Mouse (Mus musculus) myocyte (in vitro differentiated cells): ENCODE results near the gene Zfp146.
"Not testable (repeated sequence)": the region's sequence is repeated elsewhere in the genome, so short reads cannot be mapped to it uniquely, and the experiment has no call there.

Source experiments
- CEBPB ChIP-seq: IDR thresholded peaks from 2 replicates; pipeline ENCODE4 v1.6.1; 2011; ENCODE audit warnings: mild to moderate bottlenecking, moderate library complexity; ENCODE audit not compliant: poor library complexity, insufficient read depth, severe bottlenecking
- POLR2A ChIP-seq: IDR thresholded peaks from one replicate; pipeline ENCODE4 v1.6.1; 2011; ENCODE audit warnings: low read depth, mild to moderate bottlenecking, control low read depth, moderate library complexity; ENCODE audit not compliant: insufficient read length
- TCF12 ChIP-seq: IDR thresholded peaks from one replicate; pipeline ENCODE4 v1.6.1; 2011; ENCODE audit warnings: mild to moderate bottlenecking, control low read depth; ENCODE audit not compliant: poor library complexity, insufficient read depth, severe bottlenecking

DNA sequence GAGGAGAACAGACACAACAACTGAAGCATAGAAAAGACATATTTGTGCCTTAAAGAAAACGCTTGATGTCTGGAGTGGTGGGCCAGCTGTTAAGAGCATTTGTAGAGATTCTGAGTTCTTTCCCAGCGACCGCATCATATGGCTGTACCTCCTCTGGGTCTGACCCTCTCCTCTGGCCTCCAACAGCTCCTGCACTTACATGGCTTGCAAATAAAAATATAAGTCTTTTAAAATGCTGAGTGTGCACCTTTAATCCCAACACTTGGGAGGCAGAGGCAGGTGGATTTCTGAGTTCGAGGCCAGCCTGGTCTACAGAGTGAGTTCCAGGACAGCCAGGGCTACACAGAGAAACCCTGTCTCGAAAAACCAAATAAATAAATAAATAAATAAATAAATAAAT lies 31.1 kb upstream of the Zfp146 start:
- not testable (repeated sequence) for TF ChIP-seq POLR2A, CEBPB, TCF12
